Mouse (Mus musculus) left cerebral cortex, postnatal 10 days (tissue): ENCODE measurements around the gene Gm5134. TPM values are rescaled to one million over a fixed set of nuclear protein-coding genes. Genes with fewer than 3 reads are reported as not detected.

Experiments
- DNase-seq, 2 experiments: peaks; one replicate each; pipeline ENCODE4 v3.0.0; 2021 to 2022; ENCODE audit warnings: low spot score in 2 of 2, mixed read lengths in 1 of 2; ENCODE audit errors: extremely low spot score in 1 of 2
- intact Hi-C: fragments of 180-260 bp; cut with DNase I; formaldehyde crosslinking; loops from one replicate; pipeline ENCODE4 v1.15.1; 2025
- total RNA-seq, 2 experiments: library from RNA; stranded (reverse); gene quantifications; 2 replicates each; pipeline ENCODE4 v1.2.3; 2021

Gm5134 gene
- total RNA-seq = under 1 TPM in 1 of 2 experiments, not detected in 1; 0.16 TPM

GRCm38 (mm10) chr10:75954381-75954811 is at the start of gene Gm5134:
Gene Gm5134 (plus strand): TSS chr10:75954514.
- no peak for DNase-seq
- intact Hi-C loops = loop anchor here (5.0 to 10.0 kb wide), 3 partner anchors 57 to 367 kb away; partner anchors contain the start of gene Ggt5

GRCm38 (mm10) chr10:75906882-75907281 is 47.4 kb upstream of the Gm5134 start:
- no peak for DNase-seq
- intact Hi-C loops = no loop called here

GRCm38 (mm10) chr10:75910698-75911097 is 43.6 kb upstream of the Gm5134 start:
- no peak for DNase-seq
- intact Hi-C loops = no loop called here

- intact Hi-C loops = no loop called here
- DNase-seq = no peak
These were observed 41.2 kb upstream of the Gm5134 start for GRCm38 (mm10) chr10:75913013-75913589.

- no peak for DNase-seq
These were observed 38.8 kb upstream of the Gm5134 start for GRCm38 (mm10) chr10:75915557-75915956.

GRCm38 (mm10) chr10:75916840-75917239 is 37.5 kb upstream of the Gm5134 start:
- intact Hi-C loops = no loop called here
- DNase-seq = no peak

More at GRCm38 (mm10) chr10:75915557-75915956, 38.8 kb upstream of the Gm5134 start:
- intact Hi-C loops = no loop called here

GRCm38 (mm10) chr10:75919026-75919425 is 35.3 kb upstream of the Gm5134 start:
- intact Hi-C loops = no loop called here
- DNase-seq = no peak

- intact Hi-C loops = no loop called here
- peak; percentile 93 to 97 for DNase-seq
These were observed 33.1 kb upstream of the Gm5134 start, which contains the start of gene Smarcb1 for GRCm38 (mm10) chr10:75921026-75921725. Gene Smarcb1 (minus strand): TSS chr10:75921617.

GRCm38 (mm10) chr10:75921726-75922560 is 32.4 kb upstream of the Gm5134 start:
- intact Hi-C loops = no loop called here
- peak in 1 of 2 experiments; percentile 63 for DNase-seq

- intact Hi-C loops = no loop called here
These were observed 30.0 kb upstream of the Gm5134 start for GRCm38 (mm10) chr10:75924324-75924723.

GRCm38 (mm10) chr10:75926396-75926795 is 27.9 kb upstream of the Gm5134 start:
- intact Hi-C loops = no loop called here
- no peak for DNase-seq

More at GRCm38 (mm10) chr10:75924324-75924723, 30.0 kb upstream of the Gm5134 start:
- DNase-seq = no peak

- intact Hi-C loops = no loop called here
- DNase-seq = peak in 1 of 2 experiments; percentile 64
These were observed 24.0 kb upstream of the Gm5134 start for GRCm38 (mm10) chr10:75930304-75930703.

- DNase-seq = no peak
- intact Hi-C loops = no loop called here
These were observed 23.0 kb upstream of the Gm5134 start for GRCm38 (mm10) chr10:75931311-75931710.

- DNase-seq = peak in 1 of 2 experiments; percentile 57
- intact Hi-C loops = no loop called here
These were observed 22.1 kb upstream of the Gm5134 start for GRCm38 (mm10) chr10:75932081-75932678.

GRCm38 (mm10) chr10:75932891-75933290 is 21.4 kb upstream of the Gm5134 start, which contains the start of gene Chchd10:
Gene Chchd10 (plus strand): TSS chr10:75933130.
- intact Hi-C loops = no loop called here
- no peak for DNase-seq

GRCm38 (mm10) chr10:75934991-75935390 is 19.3 kb upstream of the Gm5134 start:
- no peak for DNase-seq
- intact Hi-C loops = no loop called here

GRCm38 (mm10) chr10:75935680-75936541 is 18.4 kb upstream of the Gm5134 start, which contains the start of gene Mmp11:
Gene Mmp11 (minus strand): TSS chr10:75936496.
- DNase-seq = peak in 1 of 2 experiments; percentile 72
- intact Hi-C loops = no loop called here
